Mouse (Mus musculus): Measurements from ENCODE around the gene Cdk14.

- TF ChIP-seq CTCF (IDR thresholded peaks at IDR 0.05; ENCODE audit: insufficient read depth, low read depth, low read length) (no peak), POLR2A (IDR thresholded peaks at IDR 0.05; ENCODE audit: insufficient read depth, low read depth, low read length) (no peak)
These were observed 78.5 kb downstream of the Cdk14 start for GRCm38 (mm10) chr5:5341611-5342010.

All from olfactory bulb, adult 2 months (tissue).